Mouse (Mus musculus) frontal cortex, postnatal 25 days (tissue): ENCODE data around the gene Pitpnc1.

Experiments
- DNase-seq, 2 experiments: peaks; one replicate each; pipeline ENCODE4 v3.0.0; 2022; ENCODE audit warnings: low spot score in 2 of 2

Pitpnc1 gene

DNA sequence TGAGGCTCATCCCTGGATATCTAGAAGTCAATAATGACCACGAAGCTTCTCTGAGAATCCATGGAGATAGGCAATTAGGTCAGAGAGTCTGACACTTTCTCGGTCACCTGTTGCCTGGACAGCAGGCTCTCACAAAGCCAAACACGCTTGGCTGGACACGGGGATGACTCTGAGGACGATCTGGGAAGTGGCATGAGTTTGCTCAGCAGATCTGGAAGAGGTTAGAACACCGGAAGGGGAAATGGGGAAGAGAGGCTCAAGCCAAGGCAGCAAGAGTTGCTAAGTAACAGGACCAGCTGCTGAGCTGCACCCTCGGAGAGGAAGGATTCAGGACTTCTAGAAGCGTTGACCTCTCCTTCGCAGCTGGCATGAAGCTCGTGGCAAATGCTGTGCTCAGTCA lies 143.2 kb downstream of the Pitpnc1 start:
- DNase-seq = no peak

- DNase-seq = no peak
These were observed 144.5 kb downstream of the Pitpnc1 start for GRCm38 (mm10) chr11:107325739-107326725.

GRCm38 (mm10) chr11:107325226-107325625 lies 145.3 kb downstream of the Pitpnc1 start:
- DNase-seq = no peak

DNA sequence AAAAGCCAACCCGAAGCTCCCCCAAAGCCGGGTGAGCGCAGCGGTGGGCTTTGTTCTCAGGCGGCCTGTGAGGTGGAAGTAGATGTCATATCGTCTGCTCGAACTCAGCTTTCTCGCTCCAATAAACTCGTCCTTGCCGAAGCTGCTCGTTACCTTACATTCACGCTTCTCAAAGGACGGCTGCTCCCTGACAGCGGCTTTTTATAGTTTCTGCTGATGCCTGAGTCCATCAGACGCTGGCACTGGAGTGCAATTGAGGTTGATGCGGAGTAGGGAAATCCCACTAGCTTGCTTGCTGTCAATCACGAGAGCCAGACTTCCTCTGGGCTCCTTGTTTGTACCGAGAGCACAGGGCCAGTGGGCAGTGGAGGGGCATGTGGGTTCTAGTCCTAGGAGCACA lies 147.3 kb downstream of the Pitpnc1 start:
- no peak for DNase-seq

- no peak for DNase-seq
These were observed 148.3 kb downstream of the Pitpnc1 start for GRCm38 (mm10) chr11:107322226-107322625.

GRCm38 (mm10) chr11:107321819-107322218 lies 148.7 kb downstream of the Pitpnc1 start:
- DNase-seq = no peak

DNA sequence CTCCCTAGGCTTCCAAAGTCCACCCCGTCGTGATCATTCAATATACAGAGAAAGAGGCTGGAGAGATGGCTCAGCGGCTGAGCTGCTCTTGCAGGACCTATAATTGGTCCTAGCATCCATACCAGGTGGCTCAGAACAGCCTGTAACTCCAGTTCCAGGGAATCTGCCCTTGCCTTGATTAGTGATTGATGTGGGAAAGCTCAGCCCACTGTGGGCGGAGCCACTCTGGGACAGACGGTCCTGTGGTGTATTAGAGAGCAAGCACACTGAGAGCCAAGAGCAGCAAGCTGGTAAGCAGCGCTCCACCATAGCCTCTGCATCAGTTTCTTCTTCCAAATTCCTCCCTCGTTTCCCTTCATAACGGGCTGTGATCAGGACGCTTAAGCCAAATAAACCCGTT lies 150.6 kb downstream of the Pitpnc1 start:
- DNase-seq = no peak

DNA sequence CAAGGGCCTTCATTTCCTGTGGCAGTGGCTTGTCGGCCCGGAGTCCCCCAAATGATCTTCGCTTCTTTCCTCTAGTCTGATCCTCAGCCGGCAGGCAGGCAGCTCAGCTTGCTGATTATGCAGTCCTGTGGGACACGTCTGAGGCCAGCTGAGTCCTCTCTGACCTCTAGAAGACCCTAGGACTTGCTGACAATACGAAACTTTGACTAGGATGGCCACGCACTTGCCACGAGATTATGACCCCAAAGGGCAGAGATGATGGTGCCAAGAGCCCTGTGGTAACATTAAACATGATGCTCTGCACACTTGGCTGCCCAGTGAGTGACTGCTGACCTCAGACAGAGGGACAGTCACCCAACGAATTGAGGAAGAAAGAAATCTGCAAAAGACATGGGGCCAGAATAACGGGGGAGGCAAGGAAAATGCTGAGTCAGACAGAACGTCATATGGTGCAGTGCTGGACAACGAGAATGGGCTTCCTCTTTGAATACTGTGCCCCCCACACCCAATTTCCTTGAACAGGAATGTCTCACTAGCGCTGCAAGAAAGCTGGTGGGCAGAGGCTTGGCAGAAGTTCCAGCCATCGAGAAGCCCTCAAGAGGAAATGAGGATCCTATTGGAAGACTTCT lies 152.7 kb downstream of the Pitpnc1 start:
- DNase-seq = no peak

DNA sequence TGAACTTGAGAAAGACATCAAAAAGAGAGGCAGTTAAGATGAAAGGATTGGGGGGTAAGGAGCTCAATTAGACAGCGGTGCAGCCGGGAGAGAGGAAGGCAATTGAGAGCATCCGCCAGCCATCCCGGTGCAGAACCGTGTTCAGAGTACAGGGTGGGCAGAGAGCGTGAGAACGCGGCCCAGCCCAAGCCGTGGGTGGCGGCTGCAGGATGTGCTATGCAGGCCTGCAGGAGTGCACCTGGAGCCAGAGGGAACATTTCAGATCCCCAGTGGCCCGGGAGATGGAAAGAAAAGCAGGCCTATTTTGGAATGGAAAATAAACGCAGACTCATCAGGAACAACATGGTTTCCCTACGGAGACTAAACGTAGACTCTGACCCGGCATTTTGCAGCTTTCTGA lies 155.0 kb downstream of the Pitpnc1 start:
- DNase-seq = no peak

DNA sequence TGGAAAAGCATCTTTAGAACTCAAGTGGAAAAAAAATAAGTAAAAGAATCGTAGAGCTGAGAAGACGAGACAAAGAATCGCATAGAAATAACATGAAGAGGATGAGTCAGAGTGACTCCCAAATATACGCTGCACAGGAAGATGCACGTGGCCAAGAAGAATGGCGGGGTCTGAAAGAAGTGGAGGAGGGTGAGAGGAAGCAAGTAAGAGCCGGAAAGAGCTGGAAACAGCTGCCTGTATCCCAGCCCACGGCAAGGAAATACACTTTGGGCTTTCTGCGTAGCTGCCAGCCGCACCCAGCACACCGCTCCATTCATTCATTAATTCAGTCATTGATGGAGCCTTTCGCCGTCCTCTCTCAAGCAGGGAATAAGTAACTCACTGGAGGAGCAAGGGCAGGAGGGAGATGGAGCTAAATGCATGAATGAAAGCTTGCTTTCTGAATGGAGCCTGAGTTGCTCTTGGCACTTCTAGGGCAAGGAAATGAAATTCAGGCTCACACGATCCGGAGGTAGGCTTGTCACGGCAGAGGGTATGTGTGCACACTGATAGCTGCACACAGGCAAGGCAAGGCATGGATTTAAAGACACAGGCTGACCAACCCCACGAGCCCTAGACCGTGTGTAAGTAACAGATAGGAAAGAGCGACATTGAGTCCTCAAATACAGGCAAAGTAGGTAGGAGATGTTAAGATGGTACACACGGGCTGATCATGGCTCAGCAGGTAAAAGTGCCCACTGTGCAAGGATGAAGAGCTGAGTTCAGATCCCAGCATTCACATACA lies 160.0 kb downstream of the Pitpnc1 start:
- no peak for DNase-seq

DNA sequence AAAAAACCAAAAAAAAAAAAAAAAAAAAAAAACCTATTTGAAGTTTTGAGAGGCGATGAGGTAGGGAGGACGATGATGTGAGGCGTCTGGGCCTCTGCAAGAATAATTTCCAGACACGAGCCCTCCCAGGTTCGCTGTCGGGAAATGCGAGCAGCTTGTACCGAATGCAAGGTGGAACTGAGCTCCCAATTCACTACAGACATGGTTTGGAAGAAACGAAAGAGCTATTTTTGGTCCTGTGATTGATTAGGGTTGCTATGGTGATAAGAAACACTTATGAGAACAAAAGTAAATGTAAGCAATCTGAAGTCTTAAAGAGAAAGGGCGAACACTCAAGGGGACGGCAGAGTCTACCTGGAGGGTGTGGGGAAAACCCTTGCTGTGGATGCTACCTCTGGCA lies 164.3 kb downstream of the Pitpnc1 start:
- DNase-seq = no peak

DNA sequence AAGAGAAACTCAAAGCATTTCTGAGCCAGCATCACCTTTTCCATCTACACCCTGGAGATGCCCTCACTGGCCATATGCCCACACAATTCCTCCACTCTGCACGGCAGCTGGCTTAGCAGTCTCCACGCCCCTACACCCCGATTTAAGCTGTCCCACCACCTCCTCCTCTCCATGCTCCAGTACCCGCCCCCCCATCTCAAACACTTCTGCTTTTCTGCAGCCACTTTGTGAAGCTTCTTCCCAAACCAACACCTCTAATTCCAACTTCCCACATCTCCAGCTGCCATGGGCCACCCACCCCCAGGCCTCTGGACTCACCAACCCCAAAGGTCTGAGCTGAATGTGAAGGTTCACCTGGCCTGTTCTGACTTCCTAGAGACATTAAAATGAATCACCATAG lies 168.4 kb downstream of the Pitpnc1 start:
- DNase-seq = no peak

DNA sequence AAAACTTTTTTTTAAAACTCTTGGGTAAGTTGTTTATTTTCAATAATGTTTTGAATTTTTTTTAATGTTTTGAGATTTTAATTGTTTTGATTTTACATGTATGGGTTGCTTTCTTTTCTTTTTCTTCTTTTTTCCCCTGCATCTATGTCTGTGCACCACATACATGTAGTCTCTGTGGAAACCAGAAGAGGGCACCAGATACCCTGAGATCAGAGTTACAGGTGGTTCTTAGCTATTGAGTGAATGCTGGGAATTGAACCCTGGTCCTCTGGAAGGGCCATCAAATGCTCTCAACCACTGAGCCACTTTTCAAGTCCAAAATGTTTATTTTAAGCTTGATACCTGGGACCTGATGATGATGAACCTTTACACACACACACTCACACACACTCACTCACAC lies 170.3 kb downstream of the Pitpnc1 start:
- DNase-seq = no peak

- no peak for DNase-seq
These were observed 170.9 kb downstream of the Pitpnc1 start for GRCm38 (mm10) chr11:107299511-107300120.

DNA sequence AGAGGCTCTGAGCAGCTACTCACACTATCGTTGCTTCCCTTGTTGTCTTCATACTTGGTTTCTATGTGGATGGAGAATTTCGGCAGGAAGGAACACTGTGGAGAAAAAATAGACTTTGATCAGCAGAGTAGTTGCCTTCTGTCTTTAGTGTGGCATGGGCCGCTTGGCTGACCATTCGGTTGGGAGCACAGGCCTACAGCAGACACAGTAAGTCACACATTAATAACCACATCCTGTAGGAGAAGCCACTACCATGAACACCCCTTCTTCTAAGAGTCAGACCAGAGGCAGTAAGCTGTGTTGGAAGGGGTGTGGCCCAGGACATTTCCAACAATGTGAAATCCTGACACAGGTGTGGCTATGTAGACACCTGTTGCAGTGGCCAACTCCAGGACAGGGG lies 174.3 kb downstream of the Pitpnc1 start:
- no peak for DNase-seq

DNA sequence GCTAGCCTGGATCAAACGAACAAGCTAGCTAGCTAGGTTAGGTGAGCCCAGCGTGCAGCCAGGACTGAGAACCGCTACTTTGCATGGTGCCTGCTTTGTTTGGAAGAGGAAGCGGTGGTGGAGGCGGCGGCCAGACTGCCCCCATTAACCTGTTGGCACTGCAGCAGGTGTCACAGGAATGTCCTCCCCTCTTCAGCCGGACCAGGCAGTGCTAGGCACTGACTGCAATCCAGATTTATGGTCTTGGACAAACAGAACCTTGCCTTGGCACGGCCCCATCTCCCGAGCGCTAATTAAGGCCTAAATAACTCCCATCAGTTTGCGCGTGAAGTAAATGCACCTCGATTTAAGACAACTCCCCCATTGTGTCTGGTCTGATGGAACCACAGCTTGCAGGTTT lies 178.5 kb downstream of the Pitpnc1 start:
- DNase-seq = no peak

- no peak for DNase-seq
These were observed 182.3 kb downstream of the Pitpnc1 start for GRCm38 (mm10) chr11:107288186-107288563.

DNA sequence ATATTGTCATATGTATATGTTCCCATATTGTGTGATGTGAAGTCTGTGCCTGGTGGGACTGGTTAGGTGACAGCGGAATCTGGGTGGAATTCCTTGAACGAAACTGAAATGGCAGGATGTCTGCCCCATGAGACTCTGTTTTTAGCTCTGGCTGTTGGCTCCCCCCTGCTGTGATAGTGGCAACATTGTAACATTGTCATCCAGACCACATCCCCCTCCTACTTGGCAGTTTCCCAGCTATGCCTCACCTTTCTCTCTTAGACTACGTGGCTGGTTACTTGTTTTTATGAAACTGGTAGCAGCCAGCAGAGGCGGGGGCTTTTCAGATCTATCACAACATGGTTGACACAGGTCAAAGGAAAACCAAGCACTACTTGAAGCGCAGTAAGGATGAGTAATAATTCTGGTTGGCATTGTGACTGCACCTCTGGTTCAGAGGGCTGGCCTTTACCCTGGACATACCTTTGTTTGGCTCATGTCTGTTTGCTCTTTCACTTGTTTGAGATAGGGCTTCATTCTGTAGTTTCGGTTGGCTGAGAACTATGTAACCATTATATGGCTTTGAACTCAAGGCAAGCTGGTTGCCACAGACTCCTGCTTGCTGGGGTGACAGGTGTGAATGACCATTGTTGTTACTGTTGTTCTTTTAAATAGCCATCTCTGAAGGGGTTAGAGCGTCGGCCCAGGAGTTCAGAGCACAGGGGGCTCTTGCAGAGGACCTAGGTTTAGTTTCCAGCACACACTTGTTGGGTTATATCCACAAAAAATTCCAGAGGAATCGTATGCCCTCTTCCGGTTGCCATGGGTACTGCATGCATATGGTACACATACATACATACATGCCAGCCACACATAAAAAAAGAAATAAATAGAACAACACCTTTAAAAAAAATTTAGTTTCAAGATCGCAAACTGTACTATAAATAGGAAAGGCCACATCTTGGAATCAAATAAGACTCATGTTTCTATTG lies 183.0 kb downstream of the Pitpnc1 start:
- no peak for DNase-seq

DNA sequence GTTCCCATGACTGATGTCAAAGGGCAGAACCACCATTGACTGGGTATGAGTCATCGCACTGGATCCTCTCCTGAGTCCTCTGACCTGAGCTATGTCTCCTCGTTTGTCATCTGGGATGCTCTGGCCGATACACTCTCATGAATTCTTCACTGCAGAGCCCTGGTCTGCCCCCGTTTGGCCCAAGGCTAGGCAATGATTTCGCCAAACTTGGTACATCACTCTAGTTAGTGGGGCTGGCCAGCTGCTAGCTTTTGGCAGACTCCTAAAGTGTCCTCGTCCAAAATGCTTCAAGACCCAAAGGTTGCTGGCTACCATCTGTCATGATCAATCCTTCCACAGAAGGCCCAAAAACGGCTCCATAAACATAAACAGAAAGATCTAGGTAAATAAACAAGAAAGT lies 184.8 kb downstream of the Pitpnc1 start:
- DNase-seq = no peak

DNA sequence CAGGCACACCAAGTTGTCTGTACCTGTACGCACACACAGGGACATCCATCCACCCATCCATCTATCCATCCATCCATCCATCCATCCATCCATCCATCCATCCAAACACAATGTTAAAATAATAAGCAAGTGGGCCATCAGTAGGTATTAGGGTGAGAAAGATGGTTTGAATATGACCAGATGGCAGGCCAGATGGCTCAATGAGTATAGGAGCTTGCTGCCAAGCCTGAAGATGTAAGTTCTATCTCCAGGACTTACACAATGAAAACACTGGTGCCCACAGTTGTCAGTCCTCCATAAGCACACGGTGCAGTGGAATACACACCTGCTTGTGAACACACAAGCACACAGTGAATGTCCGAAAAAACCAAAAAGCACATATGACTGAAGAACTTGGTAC lies 186.9 kb downstream of the Pitpnc1 start:
- no peak for DNase-seq

DNA sequence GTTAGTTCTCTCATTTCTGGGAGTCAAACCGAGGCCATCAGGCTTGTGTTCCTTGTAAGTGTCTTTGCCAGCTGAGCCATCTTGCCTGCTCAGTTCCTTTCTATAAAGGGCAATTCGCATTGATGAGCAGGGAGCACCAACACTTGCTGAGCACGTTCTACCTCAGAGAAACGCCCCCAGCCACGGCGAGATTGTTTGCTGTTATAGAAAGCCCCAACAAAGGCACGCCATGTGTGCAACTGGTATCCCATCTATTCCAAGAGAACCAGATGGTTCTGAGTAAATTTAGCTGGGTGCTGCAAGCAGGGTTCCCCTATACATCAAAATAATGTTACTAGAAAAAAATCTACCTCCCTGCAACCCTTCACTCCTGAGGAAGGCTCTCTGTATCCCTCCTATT lies 188.0 kb downstream of the Pitpnc1 start:
- DNase-seq = no peak
